Mouse (Mus musculus): ENCODE measurements at regions not wholly inside any gene's neighbourhood (a gene's known extent, or its start where the extent isn't known, plus 50 kb on each side); places are given as distances from the start of the nearest gene placed in this dataset.

DNA sequence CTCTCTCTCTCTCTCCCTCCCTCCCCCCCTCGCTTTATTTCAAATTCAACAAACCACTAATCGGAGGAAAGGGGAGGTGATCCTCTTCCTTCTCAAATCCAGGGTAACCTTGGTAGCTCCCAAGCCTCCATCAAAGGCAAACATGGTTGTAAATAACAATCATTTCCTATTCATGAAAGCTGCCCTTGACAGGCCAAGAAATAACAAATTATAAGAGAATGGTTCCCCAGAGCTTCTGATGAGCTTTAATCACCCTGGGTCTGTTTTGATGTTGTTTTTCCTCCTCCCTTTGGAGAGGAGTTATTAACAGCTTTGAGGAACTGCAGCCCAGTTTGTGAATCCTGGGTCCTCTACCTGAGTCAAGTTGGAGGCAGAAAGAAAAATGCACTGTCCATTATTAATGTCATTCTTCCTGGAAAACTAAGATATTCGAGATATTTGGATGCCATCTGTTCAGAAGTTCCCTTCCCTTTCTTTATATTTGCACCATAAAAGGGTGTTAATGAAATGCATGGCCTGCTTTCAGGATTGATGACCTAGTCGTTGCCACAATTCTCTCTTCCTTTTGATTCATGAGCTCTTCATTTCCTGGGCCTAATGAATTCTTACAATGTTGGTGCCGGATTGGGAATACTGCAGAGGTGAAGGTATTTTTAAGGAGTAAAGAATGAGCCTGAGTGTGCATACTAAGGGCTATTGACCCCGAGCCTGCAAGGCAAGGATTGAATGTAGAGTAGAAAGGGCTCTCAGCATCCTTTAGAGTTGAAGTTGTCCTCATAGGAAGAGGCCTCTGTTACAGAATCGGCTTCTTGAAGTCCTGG lies 366.5 kb upstream of the Sash1 start:
- Histone ChIP-seq H3K79me2 (replicated peaks; ENCODE audit: control insufficient read depth, extremely low read depth, insufficient read depth, poor library complexity, severe bottlenecking) (no peaks in the 10 kb centered on the region), H3K9me3 (replicated peaks; ENCODE audit: low read length) (no peaks in the 10 kb centered on the region), H3K36me3 (replicated peaks in 1 of 2; ENCODE audit: control insufficient read depth in 1 of 2, insufficient read depth in 1 of 2, low read length in 1 of 2) (no peaks in the 10 kb centered on the region), H3K4me3 (replicated peaks in 1 of 3; ENCODE audit: low read depth in 2 of 3, low read length in 2 of 3, poor library complexity in 1 of 3) (no peak overlapping the region), H3K4me2 (ENCODE audit: insufficient read depth, low read depth, poor library complexity, severe bottlenecking) (no peak overlapping the region), H3K27me3 (replicated peaks) (no peaks in the 10 kb centered on the region), H3K4me1 (ENCODE audit: control insufficient read depth in 1 of 2, insufficient read depth in 2 of 2) (no peaks in the 10 kb centered on the region), H3K27ac (ENCODE audit: insufficient read depth, low read depth) (no peak overlapping the region), H3K9ac (ENCODE audit: insufficient read depth, low read depth) (no peak overlapping the region)
- in situ Hi-C loops (cut with MboI; ENCODE audit: low pct_ligation_motif_present, low pct_unique_long_range_greater_than_20kb, low sequenced_read_pairs) (no loop called here), dilution Hi-C loops (cut with MboI; ENCODE audit: extremely low pct_ligation_motif_present, extremely low pct_unique_long_range_greater_than_20kb, low sequenced_read_pairs) (no loop called here)
- DNase-seq (ENCODE audit: extremely low read depth), result no peak
- TF ChIP-seq PAX5 (IDR thresholded peaks at IDR 0.05; ENCODE audit: low read length), result no peak
- TF ChIP-seq IRF4 (IDR thresholded peaks at IDR 0.05; ENCODE audit: low read depth, low read length), result no peak
- no peak for TF ChIP-seq NRF1 (IDR thresholded peaks at IDR 0.05; ENCODE audit: low read depth, low read length)
- TF ChIP-seq POLR2A (IDR thresholded peaks at IDR 0.05; ENCODE audit: low read depth, low read length), result no peak
- TF ChIP-seq RCOR1 (conservative IDR thresholded peaks at IDR 0.05; ENCODE audit: low read depth, low read length), result no peak
- TF ChIP-seq MEF2A (IDR thresholded peaks at IDR 0.05; ENCODE audit: borderline replicate concordance, low read depth, low read length), result no peak
- TF ChIP-seq MAFK (IDR thresholded peaks at IDR 0.05; ENCODE audit: insufficient replicate concordance, low read length), result no peak
- no peak for TF ChIP-seq UBTF (IDR thresholded peaks at IDR 0.05; ENCODE audit: low read depth, low read length)
- no peak for TF ChIP-seq CHD2 (IDR thresholded peaks at IDR 0.05; ENCODE audit: low read length)
- TF ChIP-seq ZKSCAN1 (IDR thresholded peaks at IDR 0.05; ENCODE audit: borderline replicate concordance, low read depth, low read length), result no peak
- TF ChIP-seq ZNF384 (IDR thresholded peaks at IDR 0.05; ENCODE audit: low read depth, low read length), result no peak
- no peak for TF ChIP-seq CTCF (conservative IDR thresholded peaks at IDR 0.05 in 1 of 2, IDR thresholded peaks at IDR 0.05 in 1 of 2; ENCODE audit: low read depth in 2 of 2, low read length in 2 of 2)
- TF ChIP-seq MAX (IDR thresholded peaks at IDR 0.05; ENCODE audit: low read length), result no peak
- TF ChIP-seq SMC3 (IDR thresholded peaks at IDR 0.05; ENCODE audit: low read depth, low read length), result no peak
- TF ChIP-seq CHD1 (IDR thresholded peaks at IDR 0.05; ENCODE audit: low read depth, low read length), result no peak
- no peak for TF ChIP-seq SIN3A (IDR thresholded peaks at IDR 0.05; ENCODE audit: low read length)
- TF ChIP-seq ETS1 (conservative IDR thresholded peaks at IDR 0.05; ENCODE audit: low read depth, low read length), result no peak
- TF ChIP-seq JUND (conservative IDR thresholded peaks at IDR 0.05; ENCODE audit: low read depth, low read length), result no peak
- TF ChIP-seq USF1 (IDR thresholded peaks at IDR 0.05; ENCODE audit: low read depth, low read length), result no peak
- no peak for TF ChIP-seq ZMIZ1 (IDR thresholded peaks at IDR 0.05; ENCODE audit: low read depth, low read length)

DNA sequence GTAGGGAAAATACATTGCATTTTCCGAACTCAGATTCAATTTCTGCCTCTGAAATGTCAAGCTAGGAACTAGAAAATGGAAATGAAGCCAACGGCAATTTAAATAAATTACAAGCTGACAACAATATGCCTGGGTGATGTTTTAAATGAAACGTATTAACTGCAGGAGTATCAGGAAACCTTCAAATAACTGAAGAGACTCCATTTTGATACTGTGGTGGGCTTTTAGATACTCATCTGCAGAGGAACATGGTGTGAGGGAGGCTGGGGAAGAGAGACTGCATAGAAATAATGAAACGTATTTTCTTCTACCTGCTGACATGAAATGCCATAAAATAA lies 357.4 kb upstream of the Sash1 start:
- Histone ChIP-seq H3K27me3 (replicated peaks) (no peaks in the 10 kb centered on the region), H3K9me3 (replicated peaks; ENCODE audit: low read length) (no peaks in the 10 kb centered on the region), H3K36me3 (replicated peaks in 1 of 2; ENCODE audit: control insufficient read depth in 1 of 2, insufficient read depth in 1 of 2, low read length in 1 of 2) (no peaks in the 10 kb centered on the region), H3K27ac (ENCODE audit: insufficient read depth, low read depth) (no peak overlapping the region), H3K4me1 (ENCODE audit: control insufficient read depth in 1 of 2, insufficient read depth in 2 of 2) (peaks cover 0 to 9% of the 10 kb centered on the region in 2 experiments; a peak in 2 of 4 replicates), H3K79me2 (replicated peaks; ENCODE audit: control insufficient read depth, extremely low read depth, insufficient read depth, poor library complexity, severe bottlenecking) (no peaks in the 10 kb centered on the region), H3K4me3 (replicated peaks in 1 of 3; ENCODE audit: low read depth in 2 of 3, low read length in 2 of 3, poor library complexity in 1 of 3) (no peak overlapping the region), H3K4me2 (ENCODE audit: insufficient read depth, low read depth, poor library complexity, severe bottlenecking) (no peak overlapping the region), H3K9ac (ENCODE audit: insufficient read depth, low read depth) (no peak overlapping the region)
- no peak for DNase-seq (ENCODE audit: extremely low read depth)
- in situ Hi-C loops (cut with MboI; ENCODE audit: low pct_ligation_motif_present, low pct_unique_long_range_greater_than_20kb, low sequenced_read_pairs), result no loop called here
- TF ChIP-seq UBTF (IDR thresholded peaks at IDR 0.05; ENCODE audit: low read depth, low read length) (no peak), USF1 (IDR thresholded peaks at IDR 0.05; ENCODE audit: low read depth, low read length) (no peak), POLR2AphosphoS2 (IDR thresholded peaks at IDR 0.05; ENCODE audit: low read depth, low read length) (no peak), MAX (IDR thresholded peaks at IDR 0.05; ENCODE audit: low read length) (no peak), MAFK (IDR thresholded peaks at IDR 0.05; ENCODE audit: insufficient replicate concordance, low read length) (no peak), IRF4 (IDR thresholded peaks at IDR 0.05; ENCODE audit: low read depth, low read length) (no peak), KAT2A (IDR thresholded peaks at IDR 0.05; ENCODE audit: insufficient replicate concordance, low read length) (no peak), ZMIZ1 (IDR thresholded peaks at IDR 0.05; ENCODE audit: low read depth, low read length) (no peak)
- dilution Hi-C loops (cut with MboI; ENCODE audit: extremely low pct_ligation_motif_present, extremely low pct_unique_long_range_greater_than_20kb, low sequenced_read_pairs), result no loop called here

Data from CH12.LX (cell line).